ENCODE assay signal across 14 mouse cellular contexts in the genomic region with DNA sequence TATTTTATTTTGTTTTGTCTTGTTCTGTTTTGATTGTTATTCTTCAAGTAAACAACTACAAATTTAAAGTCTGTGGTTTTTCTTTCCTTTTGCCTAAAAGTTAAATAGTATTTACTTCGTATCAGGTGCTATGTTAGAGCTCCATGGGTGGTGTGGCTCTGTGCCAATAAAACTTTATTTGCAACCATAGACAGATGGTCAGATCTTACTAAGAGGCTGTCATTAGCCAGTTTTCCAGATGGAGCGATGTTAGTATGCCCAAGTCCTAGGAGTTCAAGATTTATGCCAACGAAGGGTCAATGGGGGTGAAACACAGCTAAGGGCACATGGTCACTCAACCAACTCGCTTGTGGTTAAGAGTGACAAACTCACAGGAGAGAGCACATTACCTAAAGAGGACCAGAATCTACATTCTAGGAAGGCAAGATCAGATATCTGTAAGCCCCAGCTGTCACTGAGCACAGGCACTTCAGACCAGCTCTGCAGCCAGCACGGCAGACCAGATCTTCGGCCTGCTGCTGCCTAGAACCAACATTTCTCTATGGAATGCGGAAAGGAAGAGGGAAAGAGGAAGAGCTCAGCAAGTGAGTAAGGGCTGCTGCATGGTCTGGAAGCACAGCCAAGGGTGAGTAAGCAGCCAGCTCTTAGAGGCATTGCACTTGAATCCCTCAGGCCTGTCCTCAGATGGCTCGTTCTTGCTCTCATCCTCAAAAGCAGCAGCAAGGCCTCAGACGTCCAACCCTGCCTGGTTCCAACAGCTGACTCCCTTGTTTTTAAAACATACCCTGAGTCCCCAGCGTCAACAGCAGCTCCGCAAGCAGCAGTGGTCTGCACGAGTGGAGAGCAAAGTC. TPM values are rescaled to one million over a fixed set of nuclear protein-coding genes. Genes with fewer than 3 reads are reported as not detected.
DNase-seq lines count a peak whose midpoint lies in the region; ATAC-seq and TF ChIP-seq lines count a peak whose summit lies in the region.
"Had no signal": no experiment of that assay in that cellular context is flagged by ENCODE, and none has a peak within 500 bp of the region (broad histone marks: within the 10 kb centered on the region; RNA-seq: fewer than 3 reads in every experiment).

No protein-coding gene starts in this region.

- WGBS in heart, adult 2 months: 66% methylated on average over 12 of the region's 12 CpGs
- WGBS in heart, embryonic 12.5 days: 66% methylated on average over 12 of the region's 12 CpGs
- 63% methylated on average over 12 of the region's 12 CpGs for WGBS in lung, embryonic 14.5 days
- 68% methylated on average over 12 of the region's 12 CpGs for WGBS in lung, adult 2 months
- 85% methylated on average over 12 of the region's 12 CpGs for WGBS in embryonic facial prominence, embryonic 10.5 days

- peaks cover 3% of the 10 kb centered on the region; the same call in 1 of the 2 replicates for H3K36me3 ChIP-seq in heart, adult 2 months (ENCODE audit: control insufficient read depth, insufficient read depth, low read length)
- H3K36me3 ChIP-seq in heart, embryonic 12.5 days: no peaks in the 10 kb centered on the region
- no peaks in the 10 kb centered on the region for H3K36me3 ChIP-seq in lung, embryonic 14.5 days (ENCODE audit: insufficient read depth)
- H3K36me3 ChIP-seq in embryonic facial prominence, embryonic 10.5 days (replicated peaks): no peaks in the 10 kb centered on the region
- H3K36me3 ChIP-seq: hindbrain, embryonic 15.5 days had no signal

- no peak for TF ChIP-seq POLR2A in heart, adult 2 months (IDR thresholded peaks at IDR 0.05; ENCODE audit: insufficient read depth, low read depth, low read length)
- TF ChIP-seq POLR2A in lung, adult 2 months (IDR thresholded peaks at IDR 0.05; ENCODE audit: borderline replicate concordance, extremely low read depth, low read depth, low read length): no peak

- no peak overlapping the region for H3K9ac ChIP-seq in heart, adult 2 months (ENCODE audit: low read depth, low read length)
- no peak overlapping the region for H3K9ac ChIP-seq in heart, embryonic 12.5 days
- H3K9ac ChIP-seq in lung, embryonic 14.5 days: no peak overlapping the region
- H3K9ac ChIP-seq: hindbrain, embryonic 15.5 days had no signal

- no peak for ATAC-seq in heart, embryonic 12.5 days (ENCODE audit: insufficient number of reproducible peaks, low FRiP score)
- ATAC-seq in lung, embryonic 14.5 days (ENCODE audit: insufficient read depth): peak; percentile 48; the same call in 1 of the 2 replicates

- H3K27me3 ChIP-seq in heart, adult 2 months (ENCODE audit: control insufficient read depth, insufficient read depth, low read length): no peaks in the 10 kb centered on the region
- no peaks in the 10 kb centered on the region for H3K27me3 ChIP-seq in heart, embryonic 12.5 days (replicated peaks)
- H3K27me3 ChIP-seq in lung, embryonic 14.5 days (ENCODE audit: insufficient read depth, low read length): no peaks in the 10 kb centered on the region
- no peaks in the 10 kb centered on the region for H3K27me3 ChIP-seq in embryonic facial prominence, embryonic 10.5 days (replicated peaks; ENCODE audit: low read depth, poor library complexity, severe bottlenecking)
- H3K27me3 ChIP-seq: CH12.LX; hindbrain, embryonic 15.5 days had no signal

- no peaks in the 10 kb centered on the region for H3K9me3 ChIP-seq in heart, embryonic 12.5 days (replicated peaks)
- H3K9me3 ChIP-seq in lung, embryonic 14.5 days (ENCODE audit: low read depth, low read length): no peaks in the 10 kb centered on the region
- H3K9me3 ChIP-seq in embryonic facial prominence, embryonic 10.5 days: no peaks in the 10 kb centered on the region
- H3K9me3 ChIP-seq: hindbrain, embryonic 15.5 days had no signal

- no peak overlapping the region for H3K4me3 ChIP-seq in heart, adult 2 months
- H3K4me3 ChIP-seq in heart, embryonic 12.5 days: no peak overlapping the region
- no peak overlapping the region for H3K4me3 ChIP-seq in lung, embryonic 14.5 days (ENCODE audit: low read depth, low read length)
- no peak overlapping the region for H3K4me3 ChIP-seq in lung, adult 2 months (replicated peaks; ENCODE audit: extremely low read depth, low read depth, low read length)
- H3K4me3 ChIP-seq in embryonic facial prominence, embryonic 10.5 days: no peak overlapping the region
- H3K4me3 ChIP-seq: hindbrain, embryonic 15.5 days had no signal

- H3K27ac ChIP-seq in heart, adult 2 months: peak overlapping the region; percentile 17; the same call in 1 of the 2 replicates
- no peak overlapping the region for H3K27ac ChIP-seq in heart, embryonic 12.5 days (ENCODE audit: poor library complexity, severe bottlenecking)
- H3K27ac ChIP-seq in lung, embryonic 14.5 days (ENCODE audit: low read depth): 0 out of 2 replicates have a peak overlapping the region, but pooled peaks have one; percentile 33
- H3K27ac ChIP-seq in embryonic facial prominence, embryonic 10.5 days (replicated peaks): no peak overlapping the region
- H3K27ac ChIP-seq: hindbrain, embryonic 15.5 days had no signal

- peak; percentile 37 to 58 for DNase-seq in heart, adult 2 months
- DNase-seq in lung, embryonic 14.5 days: peak; percentile 66
- DNase-seq in lung, adult 2 months: no peak
- peak; percentile 10 for DNase-seq in brain, adult 2 months (ENCODE audit: low read depth, low spot score)
- peak; percentile 10 for DNase-seq in heart, postnatal 4 days
- no peak for DNase-seq in embryonic facial prominence, embryonic 10.5 days (ENCODE audit: low spot score)
- DNase-seq in thymus, postnatal 14 days: no peak
- DNase-seq: adrenal gland, adult 8-10 months; embryo, embryonic 11 days; liver; thymus, postnatal 36 days had no signal

- H3K4me2 ChIP-seq in heart, embryonic 12.5 days: no peak overlapping the region
- no peak overlapping the region for H3K4me2 ChIP-seq in lung, embryonic 14.5 days
- H3K4me2 ChIP-seq: hindbrain, embryonic 15.5 days had no signal

- TF ChIP-seq CTCF in heart, adult 2 months (IDR thresholded peaks at IDR 0.05): no peak
- no peak for TF ChIP-seq CTCF in lung, embryonic 14.5 days (IDR thresholded peaks at IDR 0.05; ENCODE audit: low read depth)
- TF ChIP-seq CTCF in lung, adult 2 months (IDR thresholded peaks at IDR 0.05; ENCODE audit: insufficient read depth, low read length): no peak

- no peaks in the 10 kb centered on the region for H3K79me2 ChIP-seq in heart, adult 2 months (replicated peaks; ENCODE audit: control insufficient read depth, insufficient read depth, low read length)

- intact Hi-C loops in heart, adult 2 months (cut with DNase I): no loop called here

- peaks cover 16% of the 10 kb centered on the region for H3K4me1 ChIP-seq in heart, adult 2 months (ENCODE audit: control insufficient read depth, insufficient read depth, low read length)
- peaks cover 19% of the 10 kb centered on the region for H3K4me1 ChIP-seq in heart, embryonic 12.5 days (replicated peaks)
- peaks cover 10% of the 10 kb centered on the region; the same call in 1 of the 2 replicates for H3K4me1 ChIP-seq in lung, embryonic 14.5 days (ENCODE audit: insufficient read depth)
- peaks cover 11% of the 10 kb centered on the region for H3K4me1 ChIP-seq in lung, adult 2 months (ENCODE audit: control insufficient read depth, insufficient read depth, low read length)
- H3K4me1 ChIP-seq in embryonic facial prominence, embryonic 10.5 days: peaks cover 3% of the 10 kb centered on the region; the same call in 1 of the 2 replicates
- H3K4me1 ChIP-seq: hindbrain, embryonic 15.5 days had no signal

- TF ChIP-seq EP300 in heart, adult 2 months (IDR thresholded peaks at IDR 0.05; ENCODE audit: insufficient read depth, low read depth, low read length): no peak

RNA-seq across cellular contexts. Expression of a gene that starts 54.3 kb away (rescaled TPM):
- total RNA-seq in heart, adult 2 months (2021): 10 to 100 TPM; 47.8 to 51.8 TPM
- polyA plus RNA-seq in heart, adult 2 months (2012; rRNA removed): 28.1 and 52.2 TPM in 2 replicates
- 27.3 and 28.6 TPM in 2 replicates for polyA plus RNA-seq in heart, embryonic 12.5 days (2016; fragmentation: Nextera tagmentation; extraction: Ambion mirVana)
- polyA plus RNA-seq in lung, embryonic 14.5 days (2014; fragmentation: Nextera tagmentation; extraction: Ambion mirVana): 33.7 and 34.4 TPM in 2 replicates
- polyA plus RNA-seq in lung, adult 2 months (2012; rRNA removed): 81.8 and 82.1 TPM in 2 replicates
- 100 to 1,000 TPM; 160 to 168 TPM for total RNA-seq in heart, postnatal 4 days (2021)
- polyA plus RNA-seq in embryonic facial prominence, embryonic 10.5 days (2016; fragmentation: Nextera tagmentation; extraction: Ambion mirVana): 5.1 and 5.6 TPM in 2 replicates

Comparison
In these comparisons a context has a peak if more than half of its experiments do, and no peak if none do; other contexts are left out.
1. DNase-seq: peak in heart, adult 2 months (2 of 2), lung, embryonic 14.5 days (single experiment), brain, adult 2 months (single experiment) and heart, postnatal 4 days (single experiment); none in lung, adult 2 months (single experiment), embryonic facial prominence, embryonic 10.5 days (single experiment) and thymus, postnatal 14 days (single experiment).
2. H3K27ac ChIP-seq: peak in heart, adult 2 months (single experiment) and lung, embryonic 14.5 days (single experiment); none in heart, embryonic 12.5 days (single experiment) and embryonic facial prominence, embryonic 10.5 days (single experiment).